Mouse (Mus musculus) cerebellum, adult 8-10 months (tissue): ENCODE results near the gene Tec.
"Not testable (repeated sequence)": the region's sequence is repeated elsewhere in the genome, so short reads cannot be mapped to it uniquely, and the experiment has no call there.

Experiments used
- DNase-seq: peaks from one replicate; pipeline ENCODE4 v3.0.0; 2022

Gene Tec

GRCm38 (mm10) chr5:72818513-72819180, 49.6 kb downstream of the Tec start:
- DNase-seq = no peak

GRCm38 (mm10) chr5:72817523-72818091, 50.7 kb downstream of the Tec start:
- DNase-seq = no peak

- not testable (repeated sequence) for DNase-seq
Measured at GRCm38 (mm10) chr5:72816960-72817359, 51.3 kb downstream of the Tec start.

- DNase-seq = no peak
Measured at GRCm38 (mm10) chr5:72816491-72816890, 51.8 kb downstream of the Tec start.

GRCm38 (mm10) chr5:72816046-72816445, 52.2 kb downstream of the Tec start:
- DNase-seq = no peak

DNA sequence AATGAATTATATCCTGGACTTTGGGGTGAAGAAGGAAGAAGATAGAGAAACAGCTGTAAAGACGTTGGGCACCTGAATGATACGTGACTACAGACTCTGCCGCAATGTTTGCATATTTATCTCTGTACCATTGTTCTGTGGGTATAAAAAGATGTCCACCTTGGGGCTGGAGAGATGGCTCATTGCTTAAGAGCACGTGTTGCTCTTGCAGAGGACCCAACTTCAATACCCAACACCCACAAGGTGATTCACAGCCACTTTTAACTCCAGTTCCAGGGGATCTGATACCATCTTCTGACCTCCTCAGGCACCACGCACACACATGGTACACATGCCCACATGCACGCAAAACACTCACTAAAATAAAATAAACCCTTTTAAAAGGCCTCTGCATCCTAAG, 52.9 kb downstream of the Tec start:
- no peak for DNase-seq

DNA sequence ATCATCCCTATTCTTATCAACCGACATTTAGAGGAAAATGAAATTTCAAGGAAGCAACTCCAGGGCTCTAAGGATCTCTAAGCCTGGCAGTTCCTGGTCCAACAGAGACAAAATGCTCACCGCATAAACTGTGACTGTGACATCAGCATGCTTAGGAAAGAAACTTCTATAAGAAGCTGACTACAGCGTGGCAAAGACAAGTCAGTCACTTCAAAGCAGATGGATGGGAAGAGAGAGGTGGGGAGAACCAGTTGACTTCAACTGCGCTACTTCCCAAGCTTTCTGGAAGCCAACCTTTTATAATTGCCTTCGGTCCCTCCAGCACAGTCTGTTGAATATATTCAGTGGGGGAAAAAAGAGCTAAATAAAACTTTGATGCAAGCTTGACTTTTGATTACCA, 54.2 kb downstream of the Tec start:
- DNase-seq = no peak

GRCm38 (mm10) chr5:72812908-72813307, 55.4 kb downstream of the Tec start:
- no peak for DNase-seq

- DNase-seq = no peak
Measured at GRCm38 (mm10) chr5:72812328-72812727, 56.0 kb downstream of the Tec start.

DNA sequence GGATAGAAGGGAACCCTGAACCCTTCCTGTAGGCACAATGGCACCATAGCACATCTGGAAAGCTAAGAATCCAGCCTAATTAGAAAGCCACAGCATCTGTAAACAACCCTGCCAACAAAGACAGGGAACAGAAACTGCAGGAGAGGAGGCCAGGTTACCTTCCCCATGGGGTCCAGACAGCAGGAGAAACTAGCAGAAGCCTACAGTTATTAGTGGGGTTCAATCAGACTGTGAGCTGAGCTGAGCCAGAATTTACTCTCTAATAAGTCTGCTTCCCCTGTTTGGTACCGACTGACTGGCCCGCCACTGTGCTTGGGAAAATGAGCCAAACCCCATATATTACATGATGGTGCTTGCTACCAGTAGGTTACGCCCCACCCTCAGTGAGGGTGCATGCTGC, 56.9 kb downstream of the Tec start:
- DNase-seq = no peak

DNA sequence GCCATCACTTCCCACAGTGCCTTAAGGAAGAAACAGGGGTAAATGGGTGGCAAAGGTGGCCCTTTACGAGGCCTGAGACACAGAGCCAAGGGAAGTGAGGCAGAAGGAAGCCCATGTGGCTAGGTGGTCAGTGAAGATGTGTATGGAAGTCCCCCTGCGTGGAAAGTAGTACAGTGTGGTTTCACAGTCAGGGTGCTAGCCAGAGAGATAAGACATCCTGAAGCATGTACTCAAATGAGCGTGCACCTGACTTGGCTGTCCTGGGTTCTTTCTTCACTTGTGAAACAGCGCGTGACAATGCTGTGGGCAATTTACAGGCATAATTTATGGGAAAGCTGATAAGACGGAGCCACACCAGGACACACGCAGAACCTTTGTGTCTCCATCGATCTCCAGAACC, 57.3 kb downstream of the Tec start:
- DNase-seq = no peak

GRCm38 (mm10) chr5:72809480-72809879, 58.8 kb downstream of the Tec start:
- DNase-seq = no peak

- DNase-seq = no peak
Measured at GRCm38 (mm10) chr5:72808456-72809111, 59.7 kb downstream of the Tec start.

GRCm38 (mm10) chr5:72802851-72803250, 65.4 kb downstream of the Tec start:
- no peak for DNase-seq

GRCm38 (mm10) chr5:72798563-72798962, 69.7 kb downstream of the Tec start:
- no peak for DNase-seq

- DNase-seq = no peak
Measured at GRCm38 (mm10) chr5:72796186-72796613, 72.1 kb downstream of the Tec start.

GRCm38 (mm10) chr5:72793309-72793850, 74.9 kb downstream of the Tec start:
- no peak for DNase-seq

DNA sequence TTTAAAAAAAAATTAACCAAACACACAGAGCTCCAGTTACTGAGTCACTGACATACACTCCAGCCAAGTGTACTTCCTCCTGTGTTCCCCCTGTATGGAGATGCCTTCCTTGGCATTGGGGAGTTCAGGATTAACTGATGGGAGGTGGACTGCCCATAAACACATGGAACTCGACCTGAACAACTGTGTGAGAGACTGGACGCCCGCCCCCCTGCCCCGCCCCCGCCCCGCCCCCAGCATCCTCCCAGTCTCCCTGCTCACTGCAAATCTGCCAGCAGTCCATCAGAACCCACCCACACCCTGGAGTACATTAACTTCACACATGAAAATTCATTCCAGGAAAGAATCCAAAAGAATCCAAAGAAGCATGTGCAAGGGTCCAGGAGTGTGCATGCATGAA, 76.5 kb downstream of the Tec start:
- no peak for DNase-seq

DNA sequence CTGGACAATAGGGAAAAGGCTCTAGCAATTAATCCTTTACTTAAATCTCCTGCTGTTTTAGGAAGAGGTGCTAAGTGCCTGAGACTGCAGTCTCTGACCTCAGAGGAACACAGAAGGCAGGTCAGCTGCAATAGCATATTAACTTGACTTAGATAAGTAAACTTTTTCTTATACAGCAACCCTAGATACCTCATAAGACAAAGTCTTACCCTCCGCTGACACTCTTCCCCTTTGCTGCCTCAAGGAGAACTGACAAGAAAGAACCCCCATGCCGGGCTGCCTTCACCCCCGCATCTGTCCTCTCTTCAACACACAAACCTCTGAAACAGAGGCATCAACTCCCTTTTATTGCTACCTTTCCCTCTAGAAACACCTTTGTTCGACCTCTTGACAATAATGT, 76.9 kb downstream of the Tec start:
- no peak for DNase-seq

DNA sequence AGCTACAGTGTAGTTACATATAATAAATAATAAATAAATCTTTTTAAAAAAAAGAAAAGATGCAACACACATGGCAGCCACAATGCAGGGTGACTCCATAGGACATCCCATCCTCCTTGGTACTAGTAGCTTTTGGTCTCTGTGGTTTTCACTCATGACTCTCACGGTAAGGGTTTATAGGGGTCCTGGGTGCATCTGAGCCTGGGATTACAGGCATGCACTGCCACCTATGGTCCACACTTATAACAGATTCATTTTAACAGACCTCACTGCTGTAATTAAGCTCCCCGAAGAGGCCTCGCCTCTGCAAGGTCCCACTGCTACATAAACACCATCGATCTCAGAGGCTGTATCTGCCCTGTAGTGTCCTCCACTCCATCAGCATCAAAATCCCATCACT, 82.8 kb downstream of the Tec start:
- DNase-seq = no peak

- no peak for DNase-seq
Measured at GRCm38 (mm10) chr5:72784719-72785118, 83.6 kb downstream of the Tec start.

DNA sequence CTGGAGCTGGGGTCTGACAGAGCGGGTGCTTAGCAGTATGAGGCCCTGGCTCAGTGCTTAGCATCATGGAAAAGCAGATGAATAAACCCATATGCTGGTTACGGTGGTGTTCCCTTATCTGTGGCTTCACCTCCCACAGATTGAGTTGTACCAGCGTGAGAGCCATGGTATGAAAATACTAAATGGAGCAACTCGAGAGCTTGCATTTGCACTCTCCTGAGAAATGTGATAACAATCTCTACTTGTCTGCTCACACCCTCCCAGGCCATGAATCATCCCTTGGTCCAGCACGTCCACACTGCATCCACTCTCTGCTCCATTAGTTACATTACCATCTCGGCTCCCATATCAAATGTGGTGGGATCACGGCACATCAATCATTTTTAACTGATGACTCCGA, 84.3 kb downstream of the Tec start:
- no peak for DNase-seq

DNA sequence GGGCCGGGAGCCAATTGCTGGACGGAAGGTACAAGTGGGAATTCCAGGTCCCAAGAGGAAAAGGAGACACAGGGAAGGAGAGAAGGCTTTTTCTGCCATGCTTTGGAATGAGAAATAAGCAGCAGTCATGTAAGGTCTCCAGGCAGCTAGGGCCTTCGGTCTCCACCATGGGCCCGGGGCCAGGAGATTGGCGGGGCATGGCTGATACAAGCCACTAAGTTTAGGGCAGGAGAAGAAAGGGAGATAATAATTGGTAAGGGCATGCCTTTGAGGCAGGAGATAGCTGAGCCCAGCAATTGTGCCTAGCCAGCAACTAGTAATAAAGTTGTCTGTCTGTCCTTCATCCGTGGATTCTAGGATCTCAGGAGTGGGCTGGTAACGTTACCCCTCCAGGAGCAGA, 85.2 kb downstream of the Tec start:
- no peak for DNase-seq

- DNase-seq = no peak
Measured at GRCm38 (mm10) chr5:72781776-72782175, 86.5 kb downstream of the Tec start.
